Mouse (Mus musculus) C2C12 (cell line): ENCODE measurements around the gene Scd4.

Experiments
- CEBPB ChIP-seq: IDR thresholded peaks from one replicate; pipeline ENCODE4 v1.6.1; 2011; ENCODE audit warnings: low read depth, mild to moderate bottlenecking, control low read depth, moderate library complexity
- CTCF ChIP-seq: IDR thresholded peaks from one replicate; pipeline ENCODE4 v1.5.1; 2011; ENCODE audit not compliant: control insufficient read depth, insufficient read depth, insufficient read length
- FOSL1 ChIP-seq: IDR thresholded peaks from one replicate; pipeline ENCODE4 v1.8.0; 2011; ENCODE audit warnings: mild to moderate bottlenecking, low read length; ENCODE audit not compliant: poor library complexity, insufficient read depth, severe bottlenecking
- MAX ChIP-seq: IDR thresholded peaks from one replicate; pipeline ENCODE4 v1.6.1; 2011; ENCODE audit warnings: mild to moderate bottlenecking, control low read depth
- MYOD1 ChIP-seq: IDR thresholded peaks from one replicate; pipeline ENCODE4 v1.6.1; 2011; ENCODE audit warnings: low read depth; ENCODE audit not compliant: control insufficient read depth, insufficient read length
- MYOG ChIP-seq: IDR thresholded peaks from one replicate; pipeline ENCODE4 v1.6.1; 2011; ENCODE audit not compliant: control insufficient read depth, insufficient read length; ENCODE audit errors: extremely low read depth
- USF1 ChIP-seq: IDR thresholded peaks from one replicate; pipeline ENCODE4 v1.6.1; 2011; ENCODE audit warnings: low read depth, mild to moderate bottlenecking, control low read depth, moderate library complexity

DNA sequence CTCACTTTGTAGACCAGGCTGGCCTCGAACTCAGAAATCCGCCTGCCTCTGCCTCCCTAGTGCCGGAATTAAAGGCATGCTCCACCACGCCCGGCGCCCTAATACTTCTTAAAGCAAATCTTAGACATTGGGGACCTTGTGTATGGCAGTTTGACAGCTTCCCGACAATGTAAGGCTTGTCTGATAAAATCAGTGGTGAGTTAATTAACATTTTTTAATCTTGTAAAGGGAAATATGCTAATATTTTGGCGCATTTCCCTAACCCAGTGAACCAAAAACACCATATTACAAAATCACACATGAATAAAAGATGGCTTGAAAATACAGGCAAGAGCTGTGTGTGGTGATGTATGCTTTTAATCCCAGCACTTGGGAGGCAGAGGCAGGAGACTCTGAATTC, 47.3 kb upstream of the Scd4 start:
- TF ChIP-seq CTCF (no peak), CEBPB (no peak), MYOD1 (no peak), MAX (no peak), FOSL1 (no peak), USF1 (no peak), MYOG (no peak)
